Mouse (Mus musculus): ENCODE results near the gene Fsd1l. TPM values are rescaled to one million over a fixed set of nuclear protein-coding genes. Genes with fewer than 3 reads are reported as not detected.
A peak's percentile ranks its signal among the peaks of the same experiment; 100 is the strongest.

Fsd1l gene
- polyA plus RNA-seq, 1 experiment from 2014 or later: 2.7 TPM

GRCm38 (mm10) chr4:53625263-53625662, 6.0 kb upstream of the Fsd1l start:
- POLR2A ChIA-PET: no interaction called here
- CTCF ChIA-PET: no interaction called here
- H3K27me3 ChIP-seq: no peaks in the 10 kb centered on the region
- no peak for ATAC-seq
- DNase-seq (ENCODE audit: low read depth, low spot score): no peak
- no peak for TF ChIP-seq CTCF (IDR thresholded peaks at IDR 0.05)
- in situ Hi-C loops (cut with MboI; ENCODE audit: low pct_unique_long_range_greater_than_20kb): no loop called here

GRCm38 (mm10) chr4:53628924-53629323, 2.3 kb upstream of the Fsd1l start:
- ChIA-PET POLR2A (interaction anchor here (1.1 kb wide), 1 partner anchor 9 kb away, joined by 3 read pairs; no protein-coding TSS in a partner anchor), CTCF (interaction anchor here (1.2 to 1.3 kb wide), 2 partner anchors 10 to 22 kb away, joined by 3 to 4 read pairs; no protein-coding TSS in a partner anchor)
- TF ChIP-seq CTCF (IDR thresholded peaks at IDR 0.05): no peak
- in situ Hi-C loops (cut with MboI; ENCODE audit: low pct_unique_long_range_greater_than_20kb): no loop called here
- ATAC-seq (no peak), DNase-seq (ENCODE audit: low read depth, low spot score) (no peak)
- H3K27me3 ChIP-seq: no peaks in the 10 kb centered on the region

GRCm38 (mm10) chr4:53630963-53631315, 332 bp upstream of the Fsd1l start:
- CTCF ChIA-PET: interaction anchor here (0.9 to 1.4 kb wide), 2 partner anchors 12 to 247 kb away, joined by 3 to 4 read pairs; no protein-coding TSS in a partner anchor
- peak; percentile 19 for ATAC-seq
- no peak for TF ChIP-seq CTCF (IDR thresholded peaks at IDR 0.05)

GRCm38 (mm10) chr4:53632011-53632349, 709 bp downstream of the Fsd1l start:
- DNase-seq (ENCODE audit: low read depth, low spot score): no peak
- ATAC-seq: no peak
- POLR2A ChIA-PET: no interaction called here
- in situ Hi-C loops (cut with MboI; ENCODE audit: low pct_unique_long_range_greater_than_20kb): no loop called here
- H3K27me3 ChIP-seq: no peaks in the 10 kb centered on the region
- CTCF ChIA-PET: no interaction called here
- no peak for TF ChIP-seq CTCF (IDR thresholded peaks at IDR 0.05)

More at GRCm38 (mm10) chr4:53630963-53631315, 332 bp upstream of the Fsd1l start:
- DNase-seq (ENCODE audit: low read depth, low spot score): no peak
- H3K27me3 ChIP-seq: no peaks in the 10 kb centered on the region
- in situ Hi-C loops (cut with MboI; ENCODE audit: low pct_unique_long_range_greater_than_20kb): no loop called here
- POLR2A ChIA-PET: no interaction called here

- no peak for ATAC-seq
- ChIA-PET POLR2A (no interaction called here), CTCF (no interaction called here)
- in situ Hi-C loops (cut with MboI; ENCODE audit: low pct_unique_long_range_greater_than_20kb): no loop called here
- no peak for TF ChIP-seq CTCF (IDR thresholded peaks at IDR 0.05)
- no peak for DNase-seq (ENCODE audit: low read depth, low spot score)
- H3K27me3 ChIP-seq: no peaks in the 10 kb centered on the region
Measured at GRCm38 (mm10) chr4:53635336-53635735, 4.1 kb downstream of the Fsd1l start.

GRCm38 (mm10) chr4:53637269-53637909, 6.1 kb downstream of the Fsd1l start:
- H3K27me3 ChIP-seq: no peaks in the 10 kb centered on the region
- no peak for DNase-seq (ENCODE audit: low read depth, low spot score)
- no peak for TF ChIP-seq CTCF (IDR thresholded peaks at IDR 0.05)
- in situ Hi-C loops (cut with MboI; ENCODE audit: low pct_unique_long_range_greater_than_20kb): no loop called here
- CTCF ChIA-PET: interaction anchor here (0.8 to 1.4 kb wide), 2 partner anchors 12 to 37 kb away, joined by 3 to 6 read pairs; no protein-coding TSS in a partner anchor
- ATAC-seq: no peak
- POLR2A ChIA-PET: interaction anchor here (0.7 kb wide), 1 partner anchor 8 kb away, joined by 3 read pairs; no protein-coding TSS in a partner anchor

- in situ Hi-C loops (cut with MboI; ENCODE audit: low pct_unique_long_range_greater_than_20kb): no loop called here
- DNase-seq (ENCODE audit: low read depth, low spot score): no peak
- H3K27me3 ChIP-seq: no peaks in the 10 kb centered on the region
Measured at GRCm38 (mm10) chr4:53638549-53639123, 7.4 kb downstream of the Fsd1l start.

GRCm38 (mm10) chr4:53658029-53658428, 26.8 kb downstream of the Fsd1l start:
- POLR2A ChIA-PET: no interaction called here
- ATAC-seq: no peak
- in situ Hi-C loops (cut with MboI; ENCODE audit: low pct_unique_long_range_greater_than_20kb): no loop called here
- CTCF ChIA-PET: interaction anchor here (0.6 to 1.1 kb wide), 2 partner anchors 10 to 548 kb away, joined by 3 read pairs; no protein-coding TSS in a partner anchor
- no peaks in the 10 kb centered on the region for H3K27me3 ChIP-seq
- TF ChIP-seq CTCF (IDR thresholded peaks at IDR 0.05): no peak
- no peak for DNase-seq (ENCODE audit: low read depth, low spot score)

More at GRCm38 (mm10) chr4:53638549-53639123, 7.4 kb downstream of the Fsd1l start:
- CTCF ChIA-PET: interaction anchor here (1.1 kb wide), 1 partner anchor 10 kb away, joined by 3 read pairs; no protein-coding TSS in a partner anchor
- POLR2A ChIA-PET: interaction anchor here (0.5 kb wide), 1 partner anchor 11 kb away, joined by 3 read pairs; no protein-coding TSS in a partner anchor
- TF ChIP-seq CTCF (IDR thresholded peaks at IDR 0.05): no peak
- ATAC-seq: no peak

GRCm38 (mm10) chr4:53660711-53661110, 29.4 kb downstream of the Fsd1l start:
- in situ Hi-C loops (cut with MboI; ENCODE audit: low pct_unique_long_range_greater_than_20kb): no loop called here
- ATAC-seq: no peak
- TF ChIP-seq CTCF (IDR thresholded peaks at IDR 0.05): no peak
- POLR2A ChIA-PET: no interaction called here
- H3K27me3 ChIP-seq: no peaks in the 10 kb centered on the region
- no peak for DNase-seq (ENCODE audit: low read depth, low spot score)
- CTCF ChIA-PET: interaction anchor here (0.7 to 1.5 kb wide), 2 partner anchors 8 to 13 kb away, joined by 4 to 5 read pairs; no protein-coding TSS in a partner anchor

GRCm38 (mm10) chr4:53682092-53682491, 50.8 kb downstream of the Fsd1l start:
- no peaks in the 10 kb centered on the region for H3K27me3 ChIP-seq
- no peak for TF ChIP-seq CTCF (IDR thresholded peaks at IDR 0.05)
- in situ Hi-C loops (cut with MboI; ENCODE audit: low pct_unique_long_range_greater_than_20kb): no loop called here
- no peak for ATAC-seq
- DNase-seq (ENCODE audit: low read depth, low spot score): no peak
- CTCF ChIA-PET: no interaction called here
- POLR2A ChIA-PET: no interaction called here

GRCm38 (mm10) chr4:53688965-53689364, 57.7 kb downstream of the Fsd1l start:
- in situ Hi-C loops (cut with MboI; ENCODE audit: low pct_unique_long_range_greater_than_20kb): no loop called here
- no peak for TF ChIP-seq CTCF (IDR thresholded peaks at IDR 0.05)
- POLR2A ChIA-PET: no interaction called here
- DNase-seq (ENCODE audit: low read depth, low spot score) (no peak), ATAC-seq (no peak)
- H3K27me3 ChIP-seq: no peaks in the 10 kb centered on the region
- CTCF ChIA-PET: no interaction called here

Measured in Patski (cell line).